Mouse (Mus musculus): ENCODE measurements around the gene Zfp282. TPM values are rescaled to one million over a fixed set of nuclear protein-coding genes. Genes with fewer than 3 reads are reported as not detected.

The Zfp282 gene
- polyA plus RNA-seq (2014; fragmentation: Illumina TruSeq; extraction: RNeasy Lipid Tissue Mini Kit (QIAGEN cat#74804); ENCODE audit: low read depth, low replicate concordance) = 0.34 TPM

GRCm38 (mm10) chr6:47877058-47877457, at the start of gene Zfp282:
Zfp282 (plus strand) TSS chr6:47877204.

DNA sequence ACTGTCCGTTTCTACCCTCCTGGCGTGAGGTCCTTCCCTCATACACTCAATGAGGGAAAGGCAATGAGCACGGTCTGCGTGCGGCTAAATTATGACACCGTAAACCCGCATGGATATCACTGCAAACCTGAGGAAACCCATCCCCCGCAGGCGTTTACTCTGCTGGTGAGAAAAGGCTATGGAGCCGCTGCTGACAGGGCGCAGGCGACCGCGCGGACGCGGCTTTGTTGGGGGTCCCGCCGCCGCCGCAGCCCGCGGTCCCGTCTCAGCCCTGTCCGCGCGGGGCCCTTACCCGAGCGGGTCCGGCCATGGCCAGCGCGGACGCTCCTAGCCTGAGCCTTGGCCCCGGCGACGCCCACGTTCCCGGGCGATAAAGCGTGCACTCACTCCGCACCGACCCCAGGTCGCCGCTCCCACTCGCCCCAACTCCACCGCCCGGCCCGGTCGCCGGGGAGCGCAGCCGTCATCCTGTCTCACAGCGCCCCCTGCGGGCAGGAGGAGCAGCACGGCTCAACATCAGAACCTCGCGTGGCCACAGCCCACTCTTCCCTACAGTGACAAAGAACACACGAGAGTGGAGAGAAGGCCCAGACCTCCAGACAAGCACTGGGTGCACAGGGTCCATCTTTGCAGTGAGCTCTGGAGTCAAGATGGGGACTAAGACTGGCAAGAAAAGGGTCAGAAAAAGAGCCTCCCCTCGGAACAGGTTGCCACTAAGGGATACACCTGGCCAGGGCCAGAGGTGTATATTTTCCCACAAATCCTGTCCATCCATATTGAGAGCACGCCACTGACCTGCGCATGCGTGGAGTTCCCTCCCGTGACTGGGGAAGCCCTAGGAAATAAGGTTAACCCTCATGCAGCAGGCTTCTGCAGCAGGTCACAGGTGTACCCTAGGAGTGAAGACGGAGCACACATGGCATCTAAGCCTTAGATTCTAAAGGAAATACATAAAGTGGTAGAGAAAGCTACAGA, 46.6 kb upstream of the Zfp282 start, which contains the start of gene Zfp786:
Gene Zfp786 (minus strand): TSS at position 764 of the 975 bp plus-strand sequence.

GRCm38 (mm10) chr6:47835482-47835983, 41.5 kb upstream of the Zfp282 start, which contains the start of gene Zfp398:
Zfp398 (plus strand) TSS chr6:47835661.

DNA sequence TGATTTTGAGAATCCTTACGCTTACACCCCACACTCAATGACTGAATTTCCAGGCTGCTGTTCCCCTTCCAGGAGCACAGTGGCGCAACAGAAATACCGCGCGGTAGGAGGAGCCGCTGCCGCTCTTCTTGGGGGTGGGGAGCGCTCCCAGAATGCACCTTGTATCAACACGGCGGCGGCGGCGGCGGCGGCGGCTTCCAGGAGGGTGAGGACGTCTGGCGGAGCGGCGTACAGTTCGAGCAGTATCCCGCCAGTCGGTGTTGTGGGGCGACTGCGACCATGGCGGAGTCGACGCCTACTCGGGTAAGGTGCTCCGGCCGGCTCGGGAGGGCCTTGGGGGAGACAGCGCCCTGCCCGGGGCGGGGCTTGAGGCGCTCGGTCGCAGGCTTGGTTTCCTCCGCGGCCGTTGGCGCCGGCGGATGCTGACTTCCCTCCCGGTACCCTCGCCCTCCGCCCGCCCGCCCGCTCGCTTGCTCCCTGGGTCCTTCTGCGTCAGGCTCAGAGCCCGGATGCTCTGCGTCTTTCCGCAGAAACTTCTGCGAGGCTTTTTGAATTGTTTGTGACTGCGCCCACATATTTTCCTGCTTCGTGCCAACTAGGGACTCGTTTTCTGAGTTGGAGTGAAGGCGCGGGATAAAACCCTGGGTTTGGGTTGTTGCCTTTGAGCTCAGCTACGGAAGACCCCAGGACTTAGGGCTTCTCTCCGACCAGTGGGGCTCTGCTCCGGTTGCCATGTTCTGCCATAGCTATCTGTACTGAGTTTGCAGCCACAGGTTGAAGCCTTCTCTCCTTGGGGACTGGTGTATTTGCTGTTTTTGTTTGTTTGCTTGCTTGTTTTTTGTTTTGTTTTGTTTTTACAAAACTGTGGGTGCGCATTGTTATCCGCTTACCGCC, 43.7 kb downstream of the Zfp282 start, which contains the start of gene Zfp212:
Gene Zfp212 (plus strand): TSS at position 30 of the 894 bp plus-strand sequence.

GRCm38 (mm10) chr6:47953191-47953726, 76.3 kb downstream of the Zfp282 start, which contains the start of gene Zfp956:
Zfp956 (plus strand) TSS chr6:47953390.

Other genes starting within 250 kb of the Zfp282 start
- gene Pdia4, start 63.8 kb upstream of the Zfp282 start, polyA plus RNA-seq (2014; fragmentation: Illumina TruSeq; extraction: RNeasy Lipid Tissue Mini Kit (QIAGEN cat#74804); ENCODE audit: low read depth, low replicate concordance) = 134 TPM
- 0.13 TPM for gene Zfp786, start 46.3 kb upstream of the Zfp282 start, polyA plus RNA-seq (2014; fragmentation: Illumina TruSeq; extraction: RNeasy Lipid Tissue Mini Kit (QIAGEN cat#74804); ENCODE audit: low read depth, low replicate concordance)
- 4.2 TPM for gene Zfp398, start 41.5 kb upstream of the Zfp282 start, polyA plus RNA-seq (2014; fragmentation: Illumina TruSeq; extraction: RNeasy Lipid Tissue Mini Kit (QIAGEN cat#74804); ENCODE audit: low read depth, low replicate concordance)
- 1.9 TPM for gene Zfp212, start 43.3 kb downstream of the Zfp282 start, polyA plus RNA-seq (2014; fragmentation: Illumina TruSeq; extraction: RNeasy Lipid Tissue Mini Kit (QIAGEN cat#74804); ENCODE audit: low read depth, low replicate concordance)
- 1.0 TPM for gene Zfp956, start 76.2 kb downstream of the Zfp282 start, polyA plus RNA-seq (2014; fragmentation: Illumina TruSeq; extraction: RNeasy Lipid Tissue Mini Kit (QIAGEN cat#74804); ENCODE audit: low read depth, low replicate concordance)
- 3.1 TPM for gene Zfp777, start 171.7 kb downstream of the Zfp282 start, polyA plus RNA-seq (2014; fragmentation: Illumina TruSeq; extraction: RNeasy Lipid Tissue Mini Kit (QIAGEN cat#74804); ENCODE audit: low read depth, low replicate concordance)
- gene Zfp746, start 209.4 kb downstream of the Zfp282 start, polyA plus RNA-seq (2014; fragmentation: Illumina TruSeq; extraction: RNeasy Lipid Tissue Mini Kit (QIAGEN cat#74804); ENCODE audit: low read depth, low replicate concordance) = 5.3 TPM

All from liver, adult 10 weeks (tissue).